Mouse (Mus musculus) T-cell, adult 2 months (primary cell): ENCODE results near the gene Cdh12.

ENCODE experiments used
- DNase-seq: peaks from one replicate; pipeline ENCODE4 v3.0.0; 2022; ENCODE audit warnings: low spot score

The Cdh12 gene

DNA sequence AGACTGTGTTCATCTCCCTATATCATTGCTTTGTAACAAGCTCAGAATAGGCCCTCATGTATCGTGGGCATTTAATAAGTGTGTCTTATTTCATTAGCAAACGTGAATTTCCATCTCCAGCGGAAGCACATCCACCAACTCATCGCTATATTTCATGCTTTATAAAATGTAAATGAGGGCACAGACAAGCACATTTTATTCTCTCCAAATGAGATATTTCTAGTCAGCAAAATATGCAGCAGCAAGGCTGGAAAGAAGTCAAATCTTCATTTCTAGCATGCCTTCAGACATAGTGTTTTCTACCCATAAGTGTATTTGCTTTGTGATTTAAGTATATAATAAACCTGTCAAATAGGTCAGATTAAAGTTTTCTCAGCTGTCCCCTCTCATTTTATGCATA is 262.8 kb downstream of the Cdh12 start:
- no peak for DNase-seq

DNA sequence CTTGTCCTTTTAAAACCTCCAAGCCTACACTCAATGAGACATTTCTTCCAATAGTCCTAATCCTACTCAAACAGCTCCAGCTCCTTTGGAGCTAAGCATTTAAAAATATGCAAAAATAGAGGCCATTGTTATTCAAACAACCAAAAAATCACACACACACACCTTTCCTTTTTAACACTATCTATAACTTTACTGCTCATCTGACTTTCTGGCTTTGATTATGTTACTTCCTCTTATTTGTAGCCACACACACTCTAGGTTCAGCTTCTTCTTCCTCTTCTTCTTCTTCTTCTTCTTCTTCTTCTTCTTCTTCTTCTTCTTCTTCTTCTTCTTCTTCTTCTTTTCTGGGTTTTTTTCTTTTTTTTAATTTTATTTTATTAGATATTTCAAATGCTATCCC is 323.2 kb downstream of the Cdh12 start:
- DNase-seq, result no peak

DNA sequence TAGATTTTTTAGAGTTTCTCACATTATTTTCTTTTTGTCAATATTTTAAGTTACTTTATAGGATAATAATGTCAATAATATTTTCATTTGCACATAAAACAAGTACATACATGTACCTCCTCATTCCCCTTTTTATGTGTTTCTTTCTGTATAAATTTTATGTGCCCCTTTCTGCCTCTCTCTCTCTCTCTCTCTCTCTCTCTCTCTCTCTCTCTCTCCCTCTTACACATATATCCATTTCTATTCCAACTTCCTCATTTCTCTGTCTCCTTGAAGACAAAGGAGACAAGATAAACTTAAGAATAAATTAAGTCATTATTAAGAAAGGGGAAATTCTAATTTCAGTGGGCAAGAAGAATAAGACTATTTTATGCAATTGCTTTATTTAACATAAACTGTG is 324.4 kb downstream of the Cdh12 start:
- no peak for DNase-seq

DNA sequence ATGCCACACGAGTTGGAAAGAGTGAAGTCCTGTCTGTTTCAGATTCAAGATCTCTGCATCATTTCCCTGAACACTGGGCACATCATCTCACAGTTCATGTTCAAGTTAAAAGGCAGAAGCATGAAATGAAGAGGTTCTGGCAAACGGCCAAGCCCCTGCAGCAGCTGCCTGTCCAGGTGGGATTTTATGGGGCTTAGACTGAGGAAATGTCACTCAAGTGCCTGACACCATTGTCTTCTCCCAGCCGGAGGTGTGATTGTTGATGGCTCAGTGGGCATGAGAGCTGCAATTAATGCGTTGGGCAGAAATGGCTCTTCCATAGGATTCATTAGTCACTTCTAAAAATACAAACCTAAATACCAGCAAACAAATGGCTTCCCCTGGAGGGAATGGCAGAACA is 347.9 kb downstream of the Cdh12 start:
- DNase-seq, result no peak

DNA sequence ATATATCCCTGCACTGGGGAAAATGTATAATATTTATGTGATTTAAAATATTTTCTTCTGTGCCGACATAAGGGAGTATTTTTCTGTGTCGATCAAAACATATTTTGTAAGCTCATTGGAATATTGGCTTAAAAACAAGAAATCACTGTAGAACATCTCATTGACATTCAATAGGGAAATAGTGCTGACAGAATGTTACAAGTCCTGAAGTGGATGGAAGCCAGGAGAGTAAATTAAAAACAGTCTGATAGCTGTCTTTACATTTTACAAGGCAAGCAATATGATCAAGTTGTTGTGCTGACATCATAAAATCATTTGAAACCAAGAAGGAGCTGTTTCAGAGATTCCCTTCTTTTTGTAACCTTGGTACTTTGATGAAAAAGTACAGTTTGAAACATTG is 349.5 kb downstream of the Cdh12 start:
- no peak for DNase-seq

DNA sequence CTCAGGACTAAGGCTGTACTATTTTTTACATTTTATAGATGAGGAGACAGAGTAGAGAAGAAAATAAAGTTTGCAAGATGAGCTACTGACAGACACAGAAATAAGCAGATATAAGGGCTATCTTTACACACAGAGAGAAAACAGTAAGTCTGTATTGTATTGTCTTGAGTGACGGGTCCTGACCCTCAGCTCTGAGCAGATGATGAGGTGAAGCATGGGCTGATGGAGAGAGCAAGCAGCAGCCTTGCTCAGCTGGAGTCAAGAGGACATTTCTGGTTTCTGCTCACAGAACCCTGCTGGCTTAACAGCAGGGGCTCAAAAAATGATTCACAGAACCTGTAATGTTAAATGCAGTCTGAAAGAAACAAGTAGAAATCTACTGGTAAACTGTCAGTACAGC is 386.8 kb downstream of the Cdh12 start:
- no peak for DNase-seq

DNA sequence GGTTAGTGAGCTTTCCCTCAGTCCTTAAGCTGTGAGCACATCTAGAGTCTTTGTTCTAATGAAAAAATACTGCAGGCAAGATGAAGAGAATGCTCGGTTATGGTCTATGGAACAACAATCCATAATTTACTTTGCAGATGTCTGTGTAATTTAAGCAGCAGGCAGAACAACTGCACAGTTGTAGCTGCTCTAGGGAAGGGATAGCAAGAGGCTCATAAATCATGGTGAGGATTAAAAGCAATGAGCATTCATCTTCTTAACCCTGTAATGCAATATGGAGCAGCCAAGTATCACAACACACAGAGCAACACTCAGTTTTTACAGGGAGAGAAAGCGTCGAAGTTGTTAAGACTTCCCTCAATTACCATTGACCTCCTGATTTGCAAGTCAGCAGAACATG is 387.9 kb downstream of the Cdh12 start:
- DNase-seq, result no peak

DNA sequence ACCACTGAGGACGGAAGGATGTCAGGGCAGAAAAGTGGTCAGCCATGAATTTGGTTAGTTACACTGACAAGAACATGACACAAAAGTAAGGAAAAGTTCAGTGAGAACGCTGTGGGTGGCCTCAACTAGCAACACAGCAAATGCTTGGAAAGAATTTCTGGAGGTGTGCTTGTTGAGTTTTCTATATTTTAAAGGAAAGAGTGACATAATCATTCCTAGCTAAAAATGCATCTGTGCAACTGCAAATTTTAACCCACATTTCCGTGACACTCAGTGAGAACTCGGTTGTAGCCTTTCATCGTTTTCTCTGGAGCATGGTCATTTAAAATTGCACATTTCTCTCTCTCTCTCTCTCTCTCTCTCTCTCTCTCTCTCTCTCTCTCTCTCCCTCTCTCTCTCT is 392.4 kb downstream of the Cdh12 start:
- no peak for DNase-seq

DNA sequence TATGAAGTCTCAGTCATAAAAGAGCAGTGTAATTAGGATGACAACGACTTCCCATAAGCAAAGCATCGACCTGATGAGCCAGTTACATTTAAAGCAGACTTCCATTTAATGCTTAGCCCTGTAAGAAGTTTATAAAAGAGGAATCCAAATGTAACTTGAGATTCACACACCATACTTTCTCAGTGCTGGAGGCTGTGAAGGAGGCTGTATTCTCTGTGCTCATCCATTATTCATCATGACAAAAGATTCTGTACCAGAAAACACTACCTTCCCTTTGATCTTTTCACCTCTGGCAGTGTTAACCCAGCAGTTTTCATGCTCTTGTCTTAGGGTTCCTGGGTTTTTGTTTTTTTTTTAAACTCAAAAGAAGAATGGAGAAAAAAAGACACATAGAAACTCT is 414.0 kb downstream of the Cdh12 start:
- DNase-seq, result no peak

DNA sequence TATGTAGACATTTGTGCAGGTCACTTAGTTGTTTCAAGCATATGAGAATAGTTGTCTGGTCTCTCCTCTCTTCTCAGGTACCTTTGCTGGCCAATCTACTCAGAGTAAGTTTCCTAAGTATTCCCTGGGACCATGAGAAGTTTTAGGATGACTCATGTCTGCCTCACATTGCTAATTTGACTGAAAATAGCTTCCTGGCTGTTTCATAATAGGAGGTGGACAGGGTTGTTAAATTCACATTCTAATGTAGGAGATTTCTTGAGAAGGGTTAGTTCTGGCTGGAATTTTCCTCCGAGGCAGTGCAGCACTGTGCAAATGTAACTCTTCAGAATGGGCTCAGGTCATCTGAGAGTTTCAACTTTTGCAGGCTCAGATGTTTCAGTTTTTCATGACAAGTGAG is 423.5 kb downstream of the Cdh12 start:
- DNase-seq, result no peak

DNA sequence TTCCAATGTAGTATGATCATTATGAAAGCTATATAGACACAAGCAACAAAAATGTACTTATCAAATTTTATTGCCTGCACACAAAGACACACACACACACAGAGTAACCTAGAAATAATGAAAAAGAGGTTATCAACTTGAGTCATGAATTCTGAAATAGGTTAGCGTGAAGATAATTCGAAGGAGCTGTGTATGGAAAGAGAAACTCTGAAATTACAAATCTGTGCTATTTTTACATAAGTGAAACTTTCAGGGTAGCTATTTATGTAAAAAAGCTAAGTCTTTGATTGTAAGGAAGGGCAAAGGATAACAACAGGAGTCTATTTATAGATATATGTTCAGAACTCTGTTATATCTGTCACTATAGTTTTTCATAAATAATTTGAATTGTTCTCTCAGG is 427.9 kb downstream of the Cdh12 start:
- DNase-seq, result no peak

DNA sequence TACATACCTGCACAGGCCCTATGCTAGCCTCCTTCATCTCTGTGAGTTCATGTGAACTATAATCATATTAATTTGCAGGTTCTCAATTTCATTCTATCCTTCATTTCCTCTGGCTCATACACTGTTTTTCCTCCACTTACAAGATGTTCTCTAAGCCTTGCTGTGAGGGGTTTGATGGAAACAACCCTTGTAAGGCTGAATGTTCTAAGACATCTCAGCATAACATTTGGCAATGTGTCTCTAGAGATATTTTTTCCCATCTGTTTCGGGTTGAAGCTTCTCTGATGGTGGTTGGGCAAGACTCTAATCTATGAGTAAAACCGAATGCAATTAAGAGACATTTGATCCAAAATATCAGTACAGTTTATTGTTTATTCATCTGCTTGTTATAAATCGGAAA is 444.4 kb downstream of the Cdh12 start:
- no peak for DNase-seq

DNA sequence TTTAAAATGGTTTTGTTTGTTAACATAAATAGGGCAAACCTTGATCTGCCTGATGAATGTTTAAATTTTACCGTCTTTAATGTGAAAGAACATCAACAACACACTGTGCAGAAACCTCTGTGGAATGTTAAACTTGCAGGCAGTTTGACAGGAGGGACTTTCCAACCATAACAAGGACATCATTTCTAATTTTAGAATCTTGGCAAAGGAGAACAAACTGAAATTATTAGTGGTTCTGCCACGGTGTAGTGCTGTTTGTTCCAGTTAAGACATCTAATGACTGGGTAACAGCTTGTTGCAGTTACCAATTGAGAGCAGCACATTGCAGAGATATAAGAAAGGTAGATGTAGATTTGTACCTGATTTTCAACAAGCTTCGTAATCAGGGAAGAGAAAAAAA is 453.5 kb downstream of the Cdh12 start:
- DNase-seq, result no peak

DNA sequence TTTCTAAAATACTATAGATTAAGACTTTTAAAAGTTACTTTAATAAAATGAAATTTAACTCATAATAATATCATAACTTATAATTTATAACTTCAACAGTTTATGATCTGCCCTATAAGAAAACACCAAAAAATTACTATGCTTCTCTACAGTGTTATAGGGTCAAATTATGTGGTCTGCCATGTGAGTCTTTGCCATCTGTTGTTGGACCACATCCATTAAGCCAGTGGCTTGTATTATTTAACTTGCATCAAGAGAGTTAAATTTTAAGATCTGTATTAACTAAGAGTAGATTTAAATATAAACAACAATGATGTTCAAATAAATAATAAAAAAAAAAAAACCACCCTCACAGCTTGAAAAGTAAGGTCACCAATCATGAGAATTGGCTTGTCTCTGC is 479.2 kb downstream of the Cdh12 start:
- no peak for DNase-seq

DNA sequence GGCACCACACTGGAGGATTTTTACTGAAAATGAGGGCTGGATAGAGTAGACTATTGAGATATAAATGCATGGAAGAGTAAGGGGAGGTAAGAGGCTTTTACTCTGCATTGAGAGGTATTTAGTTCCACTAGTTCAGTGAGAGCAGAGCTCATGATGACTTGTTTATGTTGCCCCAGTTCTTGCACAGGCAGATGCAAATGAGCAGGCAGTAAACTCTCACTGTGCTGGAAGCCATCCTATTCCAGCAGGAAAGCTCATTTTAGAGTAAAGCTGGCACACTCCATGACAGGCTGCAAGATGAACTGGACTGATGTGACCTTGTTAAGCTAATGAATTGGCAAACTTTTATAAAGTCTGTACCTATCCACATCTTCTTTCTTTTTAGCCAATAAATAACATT is 494.9 kb downstream of the Cdh12 start:
- DNase-seq, result no peak

DNA sequence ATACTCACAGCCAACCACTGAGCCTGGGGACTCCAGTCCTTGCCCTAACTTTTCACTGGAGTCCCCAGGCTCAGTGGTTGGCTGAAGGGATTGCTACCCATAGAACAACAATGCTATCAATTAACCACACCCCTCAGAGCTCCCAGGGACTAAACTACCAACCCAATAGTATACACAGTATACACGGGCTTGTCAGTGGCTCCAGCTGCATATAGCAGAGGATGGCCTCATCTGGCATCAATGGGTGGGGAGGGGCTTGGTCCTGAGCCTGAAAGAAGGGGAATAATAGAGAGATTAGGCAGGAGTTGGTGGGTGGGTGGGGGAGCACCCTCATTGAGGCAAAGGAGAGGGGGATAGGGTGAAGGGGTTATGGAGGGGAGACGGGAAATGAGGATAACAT is 518.4 kb downstream of the Cdh12 start:
- DNase-seq, result no peak

DNA sequence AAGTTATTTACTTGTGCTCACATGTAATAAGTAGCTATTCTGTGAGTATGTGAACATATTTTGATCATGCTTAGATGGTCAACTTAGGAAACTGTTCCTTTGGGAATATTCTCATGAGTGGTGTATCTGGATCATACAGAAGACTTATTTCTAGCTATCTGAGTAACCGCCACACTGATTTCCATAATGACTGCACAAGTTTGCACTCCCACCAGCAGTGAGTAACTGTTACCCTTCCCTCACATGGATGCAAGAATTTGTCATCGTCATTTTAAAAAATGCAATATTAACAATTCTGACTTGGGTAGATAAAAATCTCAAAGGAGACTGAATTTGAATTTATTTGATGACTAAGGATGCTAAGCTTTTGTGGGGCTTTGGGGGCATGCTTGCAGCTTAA is 522.0 kb downstream of the Cdh12 start:
- DNase-seq, result no peak

DNA sequence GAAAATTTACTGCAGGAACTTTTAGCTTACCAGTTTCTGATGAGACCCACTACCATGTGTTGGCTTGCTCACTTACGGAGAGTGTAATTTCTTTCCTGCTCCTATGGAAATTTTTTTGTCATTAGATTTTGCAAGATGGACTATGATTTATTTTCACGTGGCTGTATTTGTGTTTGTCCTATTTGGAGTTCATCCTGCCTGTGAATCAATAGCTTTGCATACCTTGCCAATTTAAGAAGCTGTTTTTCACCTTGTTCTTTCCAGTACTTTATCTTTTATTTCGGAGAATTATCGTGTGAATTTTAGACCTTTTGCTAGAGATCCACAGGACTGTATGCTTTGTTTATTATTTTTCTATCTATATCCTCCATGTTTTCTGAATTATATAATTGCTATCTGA is 551.5 kb downstream of the Cdh12 start:
- no peak for DNase-seq

DNA sequence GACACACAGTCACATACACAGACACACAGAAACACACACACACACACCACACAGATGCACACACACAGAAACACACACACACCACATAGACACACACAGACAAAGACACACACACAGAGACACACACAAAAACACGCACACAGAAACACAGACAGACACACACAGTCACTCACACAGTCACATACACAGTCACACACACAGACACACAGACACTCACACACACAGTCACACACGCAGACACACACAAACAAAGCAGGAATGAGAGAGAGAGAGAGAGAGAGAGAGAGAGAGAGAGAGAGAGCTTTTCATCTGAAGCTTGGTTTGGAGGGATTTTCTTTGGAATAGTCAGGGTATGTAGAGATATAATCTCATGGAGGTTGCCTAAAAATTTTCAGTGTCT is 558.9 kb downstream of the Cdh12 start:
- no peak for DNase-seq

DNA sequence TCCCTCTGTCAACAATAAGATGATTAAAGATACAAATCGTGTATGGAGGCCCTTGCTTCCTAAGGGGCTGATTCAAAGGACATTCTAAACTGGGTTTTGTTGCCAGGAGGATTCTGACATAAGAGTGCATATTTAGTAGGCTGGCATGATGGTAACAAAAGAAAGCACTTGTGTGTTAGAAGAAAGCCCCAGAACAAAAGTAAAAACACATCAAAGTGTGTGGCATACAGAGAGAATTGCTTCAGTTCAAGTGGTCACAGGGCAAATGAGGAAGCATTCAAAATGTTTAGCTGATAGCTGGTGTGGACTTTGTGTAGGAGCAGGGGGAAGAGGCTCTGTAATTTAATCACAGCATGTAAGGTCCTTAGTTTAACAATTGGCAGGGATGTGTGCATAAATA is 559.4 kb downstream of the Cdh12 start:
- DNase-seq, result no peak

DNA sequence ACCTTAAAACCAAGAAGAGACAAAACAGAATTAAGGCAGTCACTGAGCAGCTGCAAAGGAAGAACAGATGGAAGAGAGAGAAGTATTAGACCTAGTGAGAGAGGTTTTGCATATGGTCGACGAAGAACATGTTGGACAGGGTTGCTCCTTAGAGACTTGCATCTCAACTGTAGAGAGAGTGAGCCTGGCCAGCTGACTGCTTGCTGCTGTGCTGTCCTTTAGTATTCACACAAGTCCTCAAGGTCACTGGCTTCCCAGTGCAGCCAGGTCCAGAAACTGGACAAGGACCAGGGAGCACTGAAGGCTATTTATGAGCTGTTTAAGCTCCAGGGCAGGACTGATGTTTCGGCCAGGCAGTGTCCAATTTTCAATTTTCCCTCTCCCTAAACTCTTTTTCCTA is 559.9 kb downstream of the Cdh12 start:
- no peak for DNase-seq

DNA sequence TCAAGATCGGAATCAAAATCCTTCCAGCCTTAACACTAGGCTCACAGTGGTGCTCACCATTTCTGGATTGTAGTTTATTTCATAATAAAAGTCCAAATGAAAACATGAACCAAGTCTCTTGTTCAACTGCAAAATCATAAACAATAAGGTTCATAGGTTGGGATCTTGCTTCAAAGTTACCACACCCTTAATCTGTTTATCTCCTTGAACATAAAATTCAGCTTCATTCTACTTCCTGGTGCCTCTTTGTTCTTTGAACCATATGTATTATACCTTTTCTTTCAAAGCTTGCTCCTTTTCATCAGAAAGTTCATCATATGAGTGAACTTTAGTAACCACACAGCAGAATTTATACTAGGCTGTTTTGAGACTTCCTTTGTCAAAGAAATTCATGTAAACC is 614.6 kb downstream of the Cdh12 start:
- no peak for DNase-seq

DNA sequence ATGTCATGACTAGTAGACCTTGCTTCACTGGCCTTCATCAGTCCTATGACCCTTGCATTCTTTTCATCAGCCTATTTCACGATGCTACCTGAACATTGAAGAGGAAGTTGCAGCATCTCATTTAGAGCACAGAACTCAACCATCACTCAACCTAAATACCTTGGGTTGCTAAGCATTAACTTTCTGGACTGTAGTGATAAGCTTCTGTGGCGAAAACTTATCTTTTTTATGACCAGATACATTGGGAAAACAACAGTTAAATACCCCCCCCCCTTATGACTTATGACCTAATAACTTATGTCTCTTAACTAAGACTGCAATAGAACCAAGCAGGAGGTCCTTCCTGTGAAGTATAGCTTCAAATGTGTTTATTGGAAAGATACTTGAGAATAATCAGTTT is 620.2 kb downstream of the Cdh12 start:
- no peak for DNase-seq

DNA sequence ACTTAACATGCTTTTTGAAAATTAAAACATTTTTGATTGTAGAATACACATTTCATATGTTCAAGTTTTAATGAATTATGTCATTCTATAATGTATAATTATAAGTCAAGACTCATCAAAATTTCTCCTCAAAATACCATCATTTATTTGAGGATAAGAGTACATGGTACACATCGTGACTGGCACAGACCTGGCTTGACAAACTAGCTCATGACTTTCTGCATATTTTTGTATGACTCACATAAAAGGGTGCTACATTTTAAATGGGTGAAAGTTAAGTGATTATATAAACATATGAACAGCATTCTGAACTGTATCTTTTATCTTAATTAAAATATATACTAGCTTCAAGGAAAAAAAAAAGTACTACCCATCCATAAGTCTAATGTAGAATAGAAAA is 643.8 kb downstream of the Cdh12 start:
- DNase-seq, result no peak

DNA sequence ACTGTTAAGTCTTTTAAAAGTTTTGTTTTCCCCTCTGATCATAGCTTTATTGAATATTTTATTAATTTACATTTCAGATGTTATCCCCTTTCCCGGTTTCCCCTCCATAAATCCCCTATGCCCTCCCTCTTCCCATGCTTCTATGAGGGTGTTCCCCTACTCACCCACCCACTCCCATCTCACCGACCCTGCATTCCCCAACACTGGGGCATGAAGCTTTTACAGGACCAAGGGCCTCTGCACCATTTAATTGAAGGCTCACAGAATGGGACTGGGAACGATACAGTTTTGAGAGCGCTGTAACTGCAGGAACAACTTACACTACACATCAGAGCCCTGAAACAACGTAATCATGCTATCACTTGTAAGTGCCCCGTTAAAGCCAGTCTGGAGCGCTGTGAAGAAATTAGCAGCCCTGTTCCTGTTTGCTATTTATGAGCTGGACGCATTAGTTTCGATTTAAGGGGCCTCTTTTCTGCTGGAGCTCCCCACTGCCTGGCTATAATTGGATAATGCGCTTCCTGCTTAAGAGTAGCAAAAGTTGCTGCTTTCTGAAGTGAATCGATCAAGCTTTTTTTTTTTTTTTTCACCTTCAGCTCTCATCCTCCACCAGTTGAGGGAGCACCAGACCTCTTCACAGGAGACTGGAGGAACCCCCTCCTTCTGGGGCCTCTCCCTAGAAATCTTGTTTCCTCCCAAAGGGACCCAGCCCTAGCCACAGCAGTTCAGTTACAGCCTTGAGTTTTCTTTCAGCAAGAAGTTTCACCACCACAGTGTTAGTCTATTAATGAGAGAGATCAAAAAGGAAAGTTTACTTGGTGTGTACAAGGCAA is 660.2 kb downstream of the Cdh12 start:
- no peak for DNase-seq
